Mouse (Mus musculus): Measurements from ENCODE around the gene Arhgef28. TPM values are rescaled to one million over a fixed set of nuclear protein-coding genes. Genes with fewer than 3 reads are reported as not detected.
A peak's percentile ranks its signal among the peaks of the same experiment; 100 is the strongest.

The Arhgef28 gene
- total RNA-seq, 2 experiments from 2014 or later, result 2.3 to 3.6 TPM

- DNase-seq, result no peak
Observed at GRCm38 (mm10) chr13:98183157-98183878, 22.9 kb downstream of the Arhgef28 start.

DNA sequence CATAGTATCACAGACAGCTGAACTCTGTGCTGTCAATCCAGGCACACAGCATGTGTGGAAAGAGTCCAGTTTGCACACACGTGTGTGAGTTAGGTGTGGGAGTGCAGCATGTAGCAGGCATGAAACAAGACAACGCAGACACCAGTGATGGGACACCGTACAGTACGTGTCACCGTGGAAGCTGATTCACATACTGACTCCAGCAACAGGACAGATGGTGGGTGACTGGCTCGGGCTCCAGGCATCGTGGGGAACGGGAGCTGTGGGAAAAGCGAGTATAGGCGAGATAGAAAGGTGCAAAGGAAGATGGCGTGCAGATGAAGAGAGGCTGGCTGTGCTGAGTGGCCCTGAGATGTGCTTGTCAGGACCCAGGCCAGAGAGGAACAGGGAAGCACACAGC is 23.9 kb downstream of the Arhgef28 start:
- no peak for DNase-seq

DNA sequence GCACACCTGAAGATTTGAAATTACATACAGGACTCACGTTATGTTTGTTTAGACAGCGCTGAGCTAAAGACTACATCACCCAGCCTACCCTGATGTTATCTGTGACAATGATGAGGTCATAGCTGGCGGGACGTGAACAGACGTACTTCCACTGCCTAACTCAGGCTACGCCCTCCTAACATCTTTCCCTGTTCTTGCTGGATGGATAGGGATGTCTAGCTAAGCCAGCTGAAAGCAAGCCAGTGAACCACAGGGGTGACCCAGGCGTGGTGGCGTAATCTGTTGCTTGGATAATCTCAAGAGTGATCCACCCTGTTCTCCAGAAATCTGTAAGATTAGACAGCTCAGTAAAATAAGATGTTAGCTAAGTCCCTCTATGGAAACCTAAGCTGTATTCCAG is 25.6 kb downstream of the Arhgef28 start:
- peak; percentile 41 for DNase-seq

GRCm38 (mm10) chr13:98175323-98176007 is 30.8 kb downstream of the Arhgef28 start:
- no peak for DNase-seq

GRCm38 (mm10) chr13:98173008-98173407 is 33.2 kb downstream of the Arhgef28 start:
- DNase-seq, result no peak

GRCm38 (mm10) chr13:98172365-98172764 is 33.9 kb downstream of the Arhgef28 start:
- no peak for DNase-seq

GRCm38 (mm10) chr13:98171706-98172105 is 34.5 kb downstream of the Arhgef28 start:
- DNase-seq, result no peak

DNA sequence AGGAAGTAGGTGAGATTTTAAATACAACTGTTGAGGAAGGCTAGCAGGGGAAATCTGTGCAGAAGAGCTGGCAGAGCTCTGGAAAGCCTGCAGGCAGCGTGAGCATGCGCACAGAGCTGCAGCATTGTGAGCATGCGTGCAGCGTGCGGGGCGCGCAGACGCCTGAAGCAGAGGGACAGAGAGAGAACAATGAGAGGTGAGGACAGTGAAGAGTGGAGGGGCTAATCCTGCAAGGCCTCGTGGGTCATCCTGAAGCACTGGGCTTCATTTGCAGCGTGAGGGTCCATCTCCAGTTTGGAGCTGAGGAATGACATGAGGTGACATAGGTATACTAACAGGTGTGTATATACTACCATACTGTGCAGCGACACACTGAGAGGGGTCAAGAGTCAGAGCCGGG is 35.0 kb downstream of the Arhgef28 start:
- DNase-seq, result no peak

DNA sequence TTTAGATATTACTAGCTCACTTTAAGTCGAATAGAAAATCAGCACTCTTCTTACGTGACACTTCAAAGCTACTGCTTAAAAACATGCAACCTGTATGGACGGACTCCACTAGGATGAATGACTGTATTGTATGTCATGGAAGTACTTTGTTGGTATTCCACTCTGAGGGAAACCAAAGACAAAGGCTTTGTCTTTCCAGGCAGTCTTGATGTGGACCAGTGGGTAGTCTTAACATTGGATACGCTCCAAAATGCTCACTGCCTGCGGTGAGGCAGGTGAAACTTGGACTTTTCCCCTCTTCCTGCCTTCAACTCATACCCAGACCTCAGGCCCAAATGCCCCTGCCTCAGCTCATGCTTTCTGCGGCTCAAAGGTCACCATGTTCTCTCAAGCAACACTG is 41.4 kb downstream of the Arhgef28 start:
- DNase-seq, result no peak

GRCm38 (mm10) chr13:98161496-98161895 is 44.7 kb downstream of the Arhgef28 start:
- no peak for DNase-seq

- DNase-seq, result no peak
Observed at GRCm38 (mm10) chr13:98156656-98157055, 49.6 kb downstream of the Arhgef28 start.

DNA sequence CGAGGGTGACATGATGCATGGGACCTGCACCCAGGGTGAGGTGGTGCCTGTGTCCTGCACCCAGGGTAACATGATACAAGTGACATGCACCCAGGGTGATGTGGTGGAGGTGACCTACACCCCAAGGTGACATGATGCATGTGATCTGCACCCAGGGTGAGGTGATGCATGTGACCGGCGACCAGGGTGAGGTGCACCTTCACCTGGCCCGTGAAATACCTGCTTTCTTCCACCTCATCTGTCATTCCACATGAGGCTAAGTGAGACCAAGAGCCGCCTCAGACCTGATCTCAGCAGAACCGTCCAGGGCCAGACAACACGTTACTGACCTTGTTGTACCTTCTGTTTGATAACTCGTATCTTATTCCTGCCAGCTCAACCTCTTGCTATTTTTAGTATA is 53.5 kb downstream of the Arhgef28 start:
- no peak for DNase-seq

DNA sequence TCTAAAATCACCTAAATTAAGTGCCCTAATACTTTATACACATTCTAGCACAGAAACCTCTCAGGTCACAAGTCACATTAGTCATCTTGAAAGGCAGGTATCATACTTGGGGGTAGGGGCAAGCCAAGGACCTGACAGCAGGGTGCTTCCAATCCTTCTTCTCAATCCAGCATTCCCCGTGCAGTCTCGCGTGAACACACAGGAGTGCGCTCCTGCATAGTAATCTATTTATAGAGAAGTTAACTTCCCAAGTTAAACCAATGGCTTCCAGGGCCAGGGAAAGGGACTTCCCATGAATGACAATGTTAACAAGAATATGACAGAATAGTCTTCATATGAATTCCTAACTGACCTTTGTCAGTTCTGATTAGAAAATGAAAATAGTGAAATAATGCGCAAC is 58.7 kb downstream of the Arhgef28 start:
- no peak for DNase-seq

GRCm38 (mm10) chr13:98146573-98147160 is 59.6 kb downstream of the Arhgef28 start:
- DNase-seq, result no peak

GRCm38 (mm10) chr13:98145310-98145709 is 60.9 kb downstream of the Arhgef28 start:
- DNase-seq, result no peak

GRCm38 (mm10) chr13:98143000-98143399 is 63.2 kb downstream of the Arhgef28 start:
- DNase-seq, result no peak

DNA sequence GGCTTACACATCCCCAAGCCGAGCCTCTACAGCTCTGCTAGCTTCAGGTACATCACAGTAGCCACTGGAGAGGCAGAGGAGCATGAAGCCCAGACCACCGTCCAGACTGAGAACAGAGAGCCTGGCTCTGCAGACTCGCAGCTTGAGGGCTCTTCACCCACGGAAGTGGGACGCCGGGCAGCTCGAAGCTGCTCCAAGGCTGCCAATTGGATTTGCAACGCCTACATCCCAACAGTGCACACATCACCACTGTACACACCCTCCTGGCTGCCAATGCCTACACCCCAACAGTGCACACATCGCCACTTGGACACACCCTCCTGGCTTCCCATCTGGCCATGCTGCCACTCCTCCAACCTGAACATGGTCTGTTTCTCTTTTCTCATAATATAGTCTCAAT is 65.6 kb downstream of the Arhgef28 start:
- DNase-seq, result no peak

DNA sequence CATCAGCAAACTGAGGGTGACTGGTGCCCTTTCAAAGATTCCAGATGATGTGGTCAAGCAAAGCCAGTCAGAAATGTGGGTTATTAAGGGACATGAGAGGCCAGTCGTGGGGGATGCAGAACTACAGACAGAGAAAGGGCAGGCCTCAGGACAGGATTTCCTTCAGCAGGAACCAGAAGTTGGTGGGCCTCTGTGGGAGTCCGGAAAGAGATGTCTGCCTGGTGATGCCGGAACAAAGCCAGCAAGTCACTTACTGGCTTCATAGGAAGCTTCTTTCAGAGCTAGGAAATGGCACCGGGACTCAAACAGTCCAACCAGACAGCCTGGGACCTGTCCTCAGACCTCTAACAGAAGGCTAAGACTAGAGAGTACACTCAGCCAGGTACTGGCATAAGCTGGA is 67.5 kb downstream of the Arhgef28 start:
- no peak for DNase-seq

GRCm38 (mm10) chr13:98135890-98136555 is 70.2 kb downstream of the Arhgef28 start:
- no peak for DNase-seq

DNA sequence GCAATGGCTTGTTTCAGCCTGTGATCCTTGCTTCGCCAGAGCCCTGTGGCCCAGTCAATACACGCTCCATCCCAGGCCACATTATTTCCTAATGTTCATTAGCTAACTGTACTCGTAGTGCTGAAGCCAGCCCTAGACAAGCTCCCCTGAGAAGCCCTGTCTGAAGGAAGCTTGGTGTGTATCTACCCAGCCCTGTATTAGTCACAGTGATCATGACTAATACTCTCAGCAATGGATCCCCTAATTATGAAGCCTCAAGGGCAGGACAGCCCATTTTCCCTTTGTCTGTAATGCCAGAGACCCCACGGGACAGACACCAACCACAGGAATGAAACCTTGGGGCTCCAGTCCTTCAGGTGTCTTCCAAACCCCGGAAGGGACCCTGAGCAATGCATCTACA is 73.3 kb downstream of the Arhgef28 start:
- DNase-seq, result no peak

- DNase-seq, result no peak
Observed at GRCm38 (mm10) chr13:98132264-98132663, 74.0 kb downstream of the Arhgef28 start.

- no peak for DNase-seq
Observed at GRCm38 (mm10) chr13:98125666-98126065, 80.6 kb downstream of the Arhgef28 start.

All from gastrocnemius, postnatal 25 days (tissue).